Mouse (Mus musculus) megakaryocyte, embryonic 14.5 days (primary cell): ENCODE data around the gene Elovl2.

Source experiments
- FLI1 ChIP-seq: IDR thresholded peaks from 2 replicates; pipeline ENCODE4 v1.6.1; 2012; ENCODE audit warnings: low read length, inconsistent platforms, mixed read lengths
- GATA1 ChIP-seq: IDR thresholded peaks from 3 replicates; pipeline ENCODE4 v1.6.1; 2012; ENCODE audit warnings: mixed read lengths, low read length, inconsistent platforms, borderline replicate concordance

DNA sequence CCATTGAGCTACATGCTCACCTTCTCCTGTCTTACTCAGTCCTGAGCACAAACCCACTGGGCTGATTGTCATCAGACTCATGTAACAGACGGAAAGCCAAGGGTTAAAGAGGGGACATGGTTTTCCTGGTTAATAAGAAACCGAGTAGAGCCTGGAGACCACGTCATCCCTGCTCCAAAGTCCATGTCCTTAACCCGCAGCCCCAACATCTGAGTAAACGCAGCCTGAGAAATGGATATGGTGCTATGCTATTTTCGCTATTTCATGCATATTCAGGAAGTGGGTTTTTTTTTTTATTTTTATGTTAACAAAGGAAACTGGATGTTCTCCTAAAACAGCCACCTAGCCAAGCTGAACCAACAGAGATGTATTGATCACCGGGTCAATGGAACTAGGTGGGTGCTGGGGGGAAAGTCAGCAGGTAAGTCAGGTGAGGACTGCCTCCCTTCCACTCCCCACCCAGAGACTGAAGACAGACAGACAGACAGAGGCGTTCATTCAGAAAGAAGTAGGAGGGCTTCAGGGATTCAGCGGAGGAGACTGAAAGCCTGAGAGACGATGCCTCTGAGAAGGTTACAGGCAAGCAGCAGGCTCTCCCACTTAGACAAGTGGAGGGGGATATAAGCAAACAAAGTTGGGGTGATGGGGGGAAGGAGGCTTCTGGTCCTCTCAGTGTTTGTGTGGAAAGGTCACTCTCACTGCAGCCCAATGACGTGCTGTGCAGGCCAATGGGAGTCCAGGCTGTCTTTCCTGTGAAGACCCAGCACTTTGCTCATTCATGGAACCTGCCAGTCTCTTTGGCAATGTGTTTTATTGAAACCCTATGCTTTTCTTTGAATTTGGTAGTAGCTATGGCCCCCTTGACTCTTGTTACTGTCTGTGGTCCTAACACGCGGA, 15.9 kb upstream of the Elovl2 start:
- no peak for TF ChIP-seq GATA1
- TF ChIP-seq FLI1 = no peak
